Mouse (Mus musculus): ENCODE measurements at regions not wholly inside any gene's neighbourhood (a gene's known extent, or its start where the extent isn't known, plus 50 kb on each side); places are given as distances from the start of the nearest gene placed in this dataset.

DNA sequence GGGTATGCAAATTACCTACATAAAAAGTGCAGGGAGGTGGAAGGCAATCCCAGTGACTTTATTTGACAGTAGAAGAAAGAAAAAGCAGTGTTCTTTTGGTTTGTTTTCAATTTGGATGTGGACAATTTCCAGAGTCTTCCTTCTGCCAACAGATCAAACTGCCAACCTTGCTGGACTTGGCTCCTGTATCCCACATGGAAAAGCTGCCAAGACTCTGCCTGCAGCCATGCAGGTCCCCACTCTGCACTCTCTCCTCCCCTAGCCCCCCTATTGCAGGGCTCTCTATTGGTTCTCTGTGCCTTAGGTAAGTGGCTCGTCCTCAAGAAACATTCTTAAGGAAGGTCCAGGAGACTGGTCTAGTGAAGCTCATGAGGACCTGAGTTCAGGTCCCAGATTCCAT lies 255.2 kb upstream of the Arpp21 start:
- TF ChIP-seq CTCF (conservative IDR thresholded peaks at IDR 0.05; ENCODE audit: low read length) (no peak), NANOG (IDR thresholded peaks at IDR 0.05; ENCODE audit: borderline replicate concordance, low read length) (no peak), POU5F1 (IDR thresholded peaks at IDR 0.05; ENCODE audit: borderline replicate concordance, low read length) (no peak)
